Mouse (Mus musculus): ENCODE results near the gene Dusp14. TPM values are rescaled to one million over a fixed set of nuclear protein-coding genes. Genes with fewer than 3 reads are reported as not detected.

Dusp14 gene
- polyA plus RNA-seq, 1 experiment from 2014 or later = 28.0 TPM

- H3K9me3 ChIP-seq (ENCODE audit: control insufficient read depth, low read length) = no peaks in the 10 kb centered on the region
- no peaks in the 10 kb centered on the region for H3K27me3 ChIP-seq (replicated peaks; ENCODE audit: control insufficient read depth, insufficient read depth, low read length)
- H3K4me2 ChIP-seq (ENCODE audit: low read length) = no peak overlapping the region
- no peak overlapping the region for H3K27ac ChIP-seq (ENCODE audit: low read length)
- ATAC-seq = no peak
- H3K4me1 ChIP-seq (replicated peaks; ENCODE audit: control insufficient read depth, insufficient read depth, low read length) = peaks cover 4% of the 10 kb centered on the region; the same call in 1 of the 2 replicates
- H3K4me3 ChIP-seq (replicated peaks; ENCODE audit: low read length) = no peak overlapping the region
- no peak overlapping the region for H3K9ac ChIP-seq (replicated peaks; ENCODE audit: low read depth, low read length)
- H3K36me3 ChIP-seq (ENCODE audit: control insufficient read depth, insufficient read depth) = 0 out of 2 replicates have a peak, but pooled peaks cover 6% of the 10 kb centered on the region
- 57% methylated on average over 4 of the region's 4 CpGs for WGBS
Observed at GRCm38 (mm10) chr11:84095084-84095483, 26.0 kb upstream of the Dusp14 start.

DNA sequence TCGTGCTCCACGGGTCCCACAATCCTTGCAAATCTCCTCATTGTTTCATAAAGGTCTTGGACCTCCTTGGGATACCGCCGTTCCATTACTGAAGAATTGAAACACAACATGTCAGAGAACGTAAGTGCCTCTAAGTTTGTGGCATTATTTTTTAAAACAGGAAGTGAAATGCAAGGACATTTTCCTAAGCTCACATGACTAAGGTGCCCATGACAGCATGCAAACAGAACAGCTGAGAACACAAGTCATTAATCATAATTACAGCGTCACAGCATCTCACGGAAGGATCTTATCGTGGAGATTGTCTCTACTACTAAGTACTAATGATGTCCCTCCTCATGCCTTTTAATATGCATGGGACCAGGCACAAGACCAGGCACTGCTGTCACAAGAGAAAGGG, 21.5 kb upstream of the Dusp14 start:
- ATAC-seq = no peak
- H3K27ac ChIP-seq (ENCODE audit: low read length) = no peak overlapping the region

GRCm38 (mm10) chr11:84081901-84082300, 12.8 kb upstream of the Dusp14 start:
- Histone ChIP-seq H3K27me3 (replicated peaks; ENCODE audit: control insufficient read depth, insufficient read depth, low read length) (no peaks in the 10 kb centered on the region), H3K9ac (replicated peaks; ENCODE audit: low read depth, low read length) (no peak overlapping the region), H3K27ac (ENCODE audit: low read length) (no peak overlapping the region), H3K4me2 (ENCODE audit: low read length) (no peak overlapping the region), H3K36me3 (ENCODE audit: control insufficient read depth, insufficient read depth) (peaks cover 17% of the 10 kb centered on the region), H3K4me3 (replicated peaks; ENCODE audit: low read length) (no peak overlapping the region), H3K9me3 (ENCODE audit: control insufficient read depth, low read length) (no peaks in the 10 kb centered on the region), H3K4me1 (replicated peaks; ENCODE audit: control insufficient read depth, insufficient read depth, low read length) (peaks cover 2% of the 10 kb centered on the region; the same call in 1 of the 2 replicates)
- no peak for ATAC-seq
- WGBS = 67% methylated on average over 5 of the region's 5 CpGs

More for the DNA sequence above, 21.5 kb upstream of the Dusp14 start:
- no peaks in the 10 kb centered on the region for H3K4me1 ChIP-seq (replicated peaks; ENCODE audit: control insufficient read depth, insufficient read depth, low read length)
- H3K4me2 ChIP-seq (ENCODE audit: low read length) = no peak overlapping the region
- H3K9ac ChIP-seq (replicated peaks; ENCODE audit: low read depth, low read length) = no peak overlapping the region
- no peak overlapping the region for H3K4me3 ChIP-seq (replicated peaks; ENCODE audit: low read length)
- H3K36me3 ChIP-seq (ENCODE audit: control insufficient read depth, insufficient read depth) = peaks cover 7% of the 10 kb centered on the region; the same call in 1 of the 2 replicates
- H3K9me3 ChIP-seq (ENCODE audit: control insufficient read depth, low read length) = no peaks in the 10 kb centered on the region
- no peaks in the 10 kb centered on the region for H3K27me3 ChIP-seq (replicated peaks; ENCODE audit: control insufficient read depth, insufficient read depth, low read length)
- 91% methylated on average over 8 of the region's 8 CpGs for WGBS

- no peak overlapping the region for H3K9ac ChIP-seq (replicated peaks; ENCODE audit: low read depth, low read length)
- H3K27me3 ChIP-seq (replicated peaks; ENCODE audit: control insufficient read depth, insufficient read depth, low read length) = no peaks in the 10 kb centered on the region
- no peak for ATAC-seq
- H3K4me3 ChIP-seq (replicated peaks; ENCODE audit: low read length) = no peak overlapping the region
- no peaks in the 10 kb centered on the region for H3K9me3 ChIP-seq (ENCODE audit: control insufficient read depth, low read length)
- H3K27ac ChIP-seq (ENCODE audit: low read length) = no peak overlapping the region
- 91% methylated on average over 3 of the region's 3 CpGs for WGBS
- peaks cover 2% of the 10 kb centered on the region; the same call in 1 of the 2 replicates for H3K4me1 ChIP-seq (replicated peaks; ENCODE audit: control insufficient read depth, insufficient read depth, low read length)
- H3K4me2 ChIP-seq (ENCODE audit: low read length) = no peak overlapping the region
- peaks cover 15% of the 10 kb centered on the region for H3K36me3 ChIP-seq (ENCODE audit: control insufficient read depth, insufficient read depth)
Observed at GRCm38 (mm10) chr11:84080327-84080726, 11.3 kb upstream of the Dusp14 start.

- Histone ChIP-seq H3K4me2 (ENCODE audit: low read length) (no peak overlapping the region), H3K27me3 (replicated peaks; ENCODE audit: control insufficient read depth, insufficient read depth, low read length) (no peaks in the 10 kb centered on the region), H3K4me3 (replicated peaks; ENCODE audit: low read length) (no peak overlapping the region), H3K4me1 (replicated peaks; ENCODE audit: control insufficient read depth, insufficient read depth, low read length) (peaks cover 2% of the 10 kb centered on the region; the same call in 1 of the 2 replicates), H3K9ac (replicated peaks; ENCODE audit: low read depth, low read length) (no peak overlapping the region), H3K9me3 (ENCODE audit: control insufficient read depth, low read length) (no peaks in the 10 kb centered on the region), H3K36me3 (ENCODE audit: control insufficient read depth, insufficient read depth) (peaks cover 15% of the 10 kb centered on the region), H3K27ac (ENCODE audit: low read length) (no peak overlapping the region)
- ATAC-seq = no peak
- 81% methylated on average over 4 of the region's 4 CpGs for WGBS
Observed at GRCm38 (mm10) chr11:84079887-84080286, 10.8 kb upstream of the Dusp14 start.

- no peak for ATAC-seq
- no peak overlapping the region for H3K4me2 ChIP-seq (ENCODE audit: low read length)
Observed at GRCm38 (mm10) chr11:84079361-84079760, 10.3 kb upstream of the Dusp14 start.

GRCm38 (mm10) chr11:84078601-84079000, 9.5 kb upstream of the Dusp14 start:
- WGBS = 68% methylated on average over 9 of the region's 9 CpGs
- Histone ChIP-seq H3K4me2 (ENCODE audit: low read length) (no peak overlapping the region), H3K4me1 (replicated peaks; ENCODE audit: control insufficient read depth, insufficient read depth, low read length) (peaks cover 2% of the 10 kb centered on the region; the same call in 1 of the 2 replicates), H3K36me3 (ENCODE audit: control insufficient read depth, insufficient read depth) (peaks cover 15% of the 10 kb centered on the region), H3K27ac (ENCODE audit: low read length) (no peak overlapping the region), H3K9ac (replicated peaks; ENCODE audit: low read depth, low read length) (no peak overlapping the region), H3K4me3 (replicated peaks; ENCODE audit: low read length) (no peak overlapping the region), H3K9me3 (ENCODE audit: control insufficient read depth, low read length) (no peaks in the 10 kb centered on the region), H3K27me3 (replicated peaks; ENCODE audit: control insufficient read depth, insufficient read depth, low read length) (no peaks in the 10 kb centered on the region)
- ATAC-seq = no peak

More at GRCm38 (mm10) chr11:84079361-84079760, 10.3 kb upstream of the Dusp14 start:
- Histone ChIP-seq H3K9ac (replicated peaks; ENCODE audit: low read depth, low read length) (no peak overlapping the region), H3K36me3 (ENCODE audit: control insufficient read depth, insufficient read depth) (peaks cover 15% of the 10 kb centered on the region), H3K4me3 (replicated peaks; ENCODE audit: low read length) (no peak overlapping the region), H3K4me1 (replicated peaks; ENCODE audit: control insufficient read depth, insufficient read depth, low read length) (peaks cover 2% of the 10 kb centered on the region; the same call in 1 of the 2 replicates), H3K27ac (ENCODE audit: low read length) (no peak overlapping the region), H3K27me3 (replicated peaks; ENCODE audit: control insufficient read depth, insufficient read depth, low read length) (no peaks in the 10 kb centered on the region), H3K9me3 (ENCODE audit: control insufficient read depth, low read length) (no peaks in the 10 kb centered on the region)
- WGBS = 96% methylated on average over 11 of the region's 11 CpGs

- no peak for ATAC-seq
- H3K9me3 ChIP-seq (ENCODE audit: control insufficient read depth, low read length) = no peaks in the 10 kb centered on the region
- no peak overlapping the region for H3K27ac ChIP-seq (ENCODE audit: low read length)
- H3K27me3 ChIP-seq (replicated peaks; ENCODE audit: control insufficient read depth, insufficient read depth, low read length) = no peaks in the 10 kb centered on the region
- H3K4me2 ChIP-seq (ENCODE audit: low read length) = no peak overlapping the region
- WGBS = 69% methylated on average over 2 of the region's 2 CpGs
- H3K4me3 ChIP-seq (replicated peaks; ENCODE audit: low read length) = no peak overlapping the region
- peaks cover 5% of the 10 kb centered on the region; the same call in 1 of the 2 replicates for H3K4me1 ChIP-seq (replicated peaks; ENCODE audit: control insufficient read depth, insufficient read depth, low read length)
- H3K36me3 ChIP-seq (ENCODE audit: control insufficient read depth, insufficient read depth) = peaks cover 6% of the 10 kb centered on the region
- no peak overlapping the region for H3K9ac ChIP-seq (replicated peaks; ENCODE audit: low read depth, low read length)
Observed at GRCm38 (mm10) chr11:84077008-84077407, 7.9 kb upstream of the Dusp14 start.

DNA sequence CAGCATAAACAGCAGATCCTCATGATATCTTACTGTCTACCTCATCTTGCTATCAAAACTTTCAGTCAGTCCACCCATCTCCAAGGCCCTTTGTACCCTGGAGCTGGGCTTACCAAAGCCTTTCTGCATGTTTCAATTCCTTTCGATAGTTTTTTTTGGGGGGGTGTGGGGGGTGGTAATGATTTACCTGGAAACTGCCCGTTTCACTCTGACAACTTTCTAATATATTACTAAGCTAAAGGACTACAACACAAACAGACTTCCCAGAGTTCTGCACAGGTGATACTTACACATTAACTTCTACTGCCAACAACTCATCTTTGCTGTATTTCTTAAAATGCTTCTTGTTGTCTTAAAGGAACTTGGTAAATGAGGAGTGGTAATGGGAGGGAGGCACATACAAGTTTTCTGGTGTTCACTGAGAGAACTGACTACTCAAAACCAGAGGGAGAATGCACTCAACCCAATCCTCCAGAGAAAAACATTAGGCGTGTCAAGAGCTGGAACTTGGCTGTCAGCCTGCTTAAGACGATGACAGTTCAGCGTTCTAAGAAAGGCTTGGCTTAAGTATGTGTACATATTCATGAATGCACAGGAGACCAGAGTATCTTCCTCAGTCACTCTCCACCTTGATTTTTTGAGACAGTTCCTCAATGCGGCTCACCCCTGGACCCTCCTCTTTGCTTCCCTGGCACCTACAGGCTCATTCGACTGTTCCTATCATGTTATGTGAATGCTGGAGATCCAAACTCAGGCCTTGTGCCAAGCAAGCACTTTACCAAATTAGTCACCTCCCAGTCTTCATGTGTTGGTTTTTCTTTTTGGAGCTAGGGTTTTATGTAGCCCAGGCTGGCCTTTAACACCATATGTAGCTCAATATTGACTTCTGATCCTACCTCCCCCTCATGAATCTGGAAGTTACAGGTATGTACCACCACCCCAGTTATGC, 5.0 kb upstream of the Dusp14 start:
- H3K4me1 ChIP-seq (replicated peaks; ENCODE audit: control insufficient read depth, insufficient read depth, low read length) = peaks cover 5% of the 10 kb centered on the region; the same call in 1 of the 2 replicates
- H3K27ac ChIP-seq (ENCODE audit: low read length) = no peak overlapping the region
- H3K4me2 ChIP-seq (ENCODE audit: low read length) = no peak overlapping the region
- no peaks in the 10 kb centered on the region for H3K9me3 ChIP-seq (ENCODE audit: control insufficient read depth, low read length)
- H3K27me3 ChIP-seq (replicated peaks; ENCODE audit: control insufficient read depth, insufficient read depth, low read length) = 0 out of 2 replicates have a peak, but pooled peaks cover 4% of the 10 kb centered on the region
- no peak overlapping the region for H3K9ac ChIP-seq (replicated peaks; ENCODE audit: low read depth, low read length)
- H3K4me3 ChIP-seq (replicated peaks; ENCODE audit: low read length) = no peak overlapping the region
- no peak for ATAC-seq
- 59% methylated on average over 7 of the region's 7 CpGs for WGBS
- peaks cover 5% of the 10 kb centered on the region for H3K36me3 ChIP-seq (ENCODE audit: control insufficient read depth, insufficient read depth)
